Mouse (Mus musculus) cerebellum, adult 2 months (tissue): ENCODE results near the gene Mvp.

Experiments
- CTCF ChIP-seq: fragments of 200-500 bp; IDR thresholded peaks from 2 replicates; pipeline ENCODE4 v1.5.1; 2011; ENCODE audit warnings: low read depth, mild to moderate bottlenecking, control low read depth, low read length, moderate library complexity, borderline replicate concordance; ENCODE audit not compliant: insufficient read depth
- POLR2A ChIP-seq: fragments of 200-500 bp; IDR thresholded peaks from 2 replicates; pipeline ENCODE4 v1.6.1; 2011; ENCODE audit warnings: low read length, control low read depth, borderline replicate concordance; ENCODE audit not compliant: insufficient read depth

GRCm38 (mm10) chr7:126946530-126946929 is 67.9 kb downstream of the Mvp start:
- TF ChIP-seq CTCF = peak; percentile 77; the same call in 1 of the 2 replicates
- TF ChIP-seq POLR2A = no peak
